7 mouse cellular contexts compared by ENCODE assay signal in the genomic region with DNA sequence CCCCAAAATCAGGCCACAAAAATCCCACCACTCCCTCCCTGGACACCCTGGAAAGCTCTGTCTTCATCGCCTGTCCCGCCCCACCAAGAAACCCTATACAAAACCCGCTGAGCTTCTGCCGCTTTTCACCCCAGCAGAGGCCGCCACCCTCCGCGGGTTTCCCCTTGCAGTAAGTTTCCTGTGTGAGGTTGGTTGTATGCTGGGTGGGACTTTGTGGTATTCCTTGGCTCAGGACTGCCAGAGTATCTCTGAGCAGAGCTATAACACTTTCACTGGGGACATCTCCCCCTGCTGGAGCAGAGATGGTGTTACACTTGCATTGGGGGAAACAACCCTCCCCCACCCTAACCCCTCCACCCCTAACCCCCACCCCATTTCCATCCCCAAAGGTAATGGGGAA. TPM values are rescaled to one million over a fixed set of nuclear protein-coding genes. Genes with fewer than 3 reads are reported as not detected.
DNase-seq lines count a peak whose midpoint lies in the region; ATAC-seq and TF ChIP-seq lines count a peak whose summit lies in the region.

No protein-coding gene starts in this region.

- intact Hi-C loops in left cerebral cortex, adult 2 months (cut with DNase I) = loop anchor here (5.0 kb wide), 1 partner anchor 44 kb away; a partner anchor contains a TSS
- intact Hi-C loops in left cerebral cortex, postnatal 36 days (cut with DNase I) = no loop called here

- no peak overlapping the region for H3K27ac ChIP-seq in left cerebral cortex, adult 2 months
- no peak overlapping the region for H3K27ac ChIP-seq in liver, embryonic 13.5 days

- H3K4me3 ChIP-seq in left cerebral cortex, adult 2 months = no peak overlapping the region
- H3K4me3 ChIP-seq in liver, embryonic 13.5 days (replicated peaks) = no peak overlapping the region

- H3K27me3 ChIP-seq in liver, embryonic 13.5 days = no peaks in the 10 kb centered on the region

- no peaks in the 10 kb centered on the region for H3K36me3 ChIP-seq in liver, embryonic 13.5 days

- no peak overlapping the region for H3K9ac ChIP-seq in liver, embryonic 13.5 days

- H3K9me3 ChIP-seq in liver, embryonic 13.5 days (replicated peaks) = peaks cover 7% of the 10 kb centered on the region; the same call in 1 of the 2 replicates

- DNase-seq in left cerebral cortex, adult 2 months (ENCODE audit: extremely low spot score in 1 of 2, low spot score in 2 of 2) = no peak
- no peak for DNase-seq in left cerebral cortex, postnatal 36 days (ENCODE audit: low spot score in 2 of 2)
- peak; percentile 82 for DNase-seq in T-cell, adult 2 months (ENCODE audit: low spot score)
- peak; percentile 38 for DNase-seq in liver, embryonic 13.5 days
- DNase-seq in thymus, adult 18-20 months = peak; percentile 51 to 70
- DNase-seq in cerebellum, adult 9-10 months = no peak
- DNase-seq in heart, adult 9 months (ENCODE audit: low spot score in 2 of 2) = no peak

- no peak for ATAC-seq in liver, embryonic 13.5 days (ENCODE audit: low read depth)

- 41% methylated on average over 7 of the region's 7 CpGs for WGBS in liver, embryonic 13.5 days (ENCODE audit: insufficient replicate concordance)

- peak; percentile 40 for TF ChIP-seq CTCF in left cerebral cortex, adult 2 months (IDR thresholded peaks at IDR 0.05)

- no peak overlapping the region for H3K4me2 ChIP-seq in liver, embryonic 13.5 days

- peaks cover 55% of the 10 kb centered on the region for H3K4me1 ChIP-seq in liver, embryonic 13.5 days (replicated peaks)

RNA-seq across cellular contexts. Expression of a gene that starts 1.5 kb away (rescaled TPM):
- 1 to 10 TPM; 3.0 to 3.3 TPM for total RNA-seq in left cerebral cortex, adult 2 months (2021)
- 1 to 10 TPM; 2.7 to 3.4 TPM for total RNA-seq in left cerebral cortex, postnatal 36 days (2021)
- polyA plus RNA-seq in liver, embryonic 13.5 days (2015; fragmentation: Nextera tagmentation; extraction: Ambion mirVana) = 25.0 and 33.6 TPM in 2 replicates

RNA-seq across cellular contexts. Expression of a gene that starts 26.4 kb away (rescaled TPM):
- 10 to 100 TPM; 14.5 to 17.7 TPM for total RNA-seq in left cerebral cortex, adult 2 months (2021)
- 10 to 100 TPM; 15.5 to 17.6 TPM for total RNA-seq in left cerebral cortex, postnatal 36 days (2021)
- 13.7 and 14.5 TPM in 2 replicates for polyA plus RNA-seq in liver, embryonic 13.5 days (2015; fragmentation: Nextera tagmentation; extraction: Ambion mirVana)

RNA-seq across cellular contexts. Expression of a gene that starts 44.6 kb away (rescaled TPM):
- total RNA-seq in left cerebral cortex, adult 2 months (2021) = 1 to 10 TPM; 7.7 to 8.4 TPM
- total RNA-seq in left cerebral cortex, postnatal 36 days (2021) = 10 to 100 TPM in 1 of 2 experiments, 1 to 10 TPM in 1; 7.6 to 10.2 TPM
- polyA plus RNA-seq in liver, embryonic 13.5 days (2015; fragmentation: Nextera tagmentation; extraction: Ambion mirVana) = 4.6 and 6.0 TPM in 2 replicates

RNA-seq across cellular contexts. Expression of a gene that starts 59.9 kb away (rescaled TPM):
- total RNA-seq in left cerebral cortex, adult 2 months (2021) = 10 to 100 TPM; 59.0 to 60.6 TPM
- 10 to 100 TPM; 47.8 to 59.1 TPM for total RNA-seq in left cerebral cortex, postnatal 36 days (2021)
- polyA plus RNA-seq in liver, embryonic 13.5 days (2015; fragmentation: Nextera tagmentation; extraction: Ambion mirVana) = 0.05 and 0.12 TPM in 2 replicates

Comparison
In these comparisons a context has a peak if more than half of its experiments do, and no peak if none do; other contexts are left out.
1. DNase-seq: peak in T-cell, adult 2 months (single experiment), liver, embryonic 13.5 days (single experiment) and thymus, adult 18-20 months (2 of 2); none in left cerebral cortex, adult 2 months (0 of 2), left cerebral cortex, postnatal 36 days (0 of 2), cerebellum, adult 9-10 months (single experiment) and heart, adult 9 months (0 of 2).